Mouse (Mus musculus): ENCODE measurements at regions not wholly inside any gene's neighbourhood (a gene's known extent, or its start where the extent isn't known, plus 50 kb on each side); places are given as distances from the start of the nearest gene placed in this dataset.

DNA sequence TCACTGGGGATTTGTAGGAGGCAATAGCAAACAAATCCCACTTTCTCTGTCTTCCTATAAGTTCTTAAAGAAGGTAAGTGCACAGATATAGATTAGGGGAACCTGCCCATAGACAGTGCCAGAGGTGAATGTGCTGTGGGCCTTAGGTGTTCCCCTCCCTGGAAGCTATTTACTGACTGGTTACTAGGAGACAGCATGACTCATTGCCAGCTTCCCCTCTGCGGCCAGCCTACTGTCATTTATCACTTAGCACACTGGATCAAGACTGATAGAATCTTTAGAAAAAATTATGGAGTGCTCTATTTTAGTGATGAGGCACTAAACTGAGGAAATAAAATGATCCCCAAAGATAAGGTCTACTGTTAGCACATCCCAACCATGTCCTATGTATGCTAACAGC lies 187.3 kb upstream of the Nrp1 start:
- TF ChIP-seq CEBPB (IDR thresholded peaks at IDR 0.05; ENCODE audit: insufficient read depth, poor library complexity, severe bottlenecking) (no peak), SRF (IDR thresholded peaks at IDR 0.05; ENCODE audit: control insufficient read depth, insufficient read length, low read depth) (no peak), TCF3 (IDR thresholded peaks at IDR 0.05; ENCODE audit: insufficient read length, low read depth) (no peak), POLR2AphosphoS2 (IDR thresholded peaks at IDR 0.05; ENCODE audit: insufficient read length, low read depth) (no peak), E2F4 (IDR thresholded peaks at IDR 0.05; ENCODE audit: insufficient read depth) (no peak), POLR2A (IDR thresholded peaks at IDR 0.05; ENCODE audit: insufficient read length, low read depth) (no peak), REST (IDR thresholded peaks at IDR 0.05; ENCODE audit: insufficient read depth, insufficient read length) (no peak), TCF12 (IDR thresholded peaks at IDR 0.05; ENCODE audit: insufficient read depth, poor library complexity, severe bottlenecking) (no peak), MAX (IDR thresholded peaks at IDR 0.05; ENCODE audit: low read depth) (no peak), MYOG (IDR thresholded peaks at IDR 0.05; ENCODE audit: control insufficient read depth in 1 of 3, insufficient read depth in 1 of 3, insufficient read length in 2 of 3, low read depth in 2 of 3) (no peak), MYOD1 (IDR thresholded peaks at IDR 0.05; ENCODE audit: control insufficient read depth in 1 of 3, insufficient read length in 2 of 3, low read depth in 2 of 3) (no peak), USF1 (IDR thresholded peaks at IDR 0.05; ENCODE audit: low read depth) (no peak)
- Histone ChIP-seq H3ac (ENCODE audit: control insufficient read depth, insufficient read length) (no peak overlapping the region), H3K79me2 (ENCODE audit: control insufficient read depth, insufficient read depth) (no peaks in the 10 kb centered on the region), H3K4me2 (ENCODE audit: low read depth) (no peak overlapping the region), H3K36me3 (ENCODE audit: control insufficient read depth, insufficient read depth) (no peaks in the 10 kb centered on the region), H3K4me3 (no peak overlapping the region), H3K27me3 (ENCODE audit: control insufficient read depth, insufficient read depth, insufficient read length) (no peaks in the 10 kb centered on the region)

DNA sequence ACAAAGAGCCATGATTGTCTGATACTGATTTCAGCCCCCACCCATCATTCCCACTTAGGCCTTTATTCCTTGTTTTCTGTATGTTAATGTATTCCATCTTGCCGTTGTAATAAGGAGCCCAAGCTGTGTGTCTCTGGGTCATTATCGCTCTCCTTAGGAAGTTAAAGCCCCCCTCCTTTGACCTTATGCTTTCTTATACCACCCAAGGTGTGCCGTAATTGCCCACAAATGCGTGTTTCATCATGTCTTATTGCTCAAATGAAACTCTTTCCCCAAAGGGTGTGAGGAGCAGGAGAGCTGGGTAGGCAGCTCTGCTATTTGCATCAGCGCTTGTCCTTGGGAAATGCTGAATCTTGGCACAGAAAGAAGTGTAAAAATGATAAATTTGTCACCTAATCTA lies 178.2 kb upstream of the Nrp1 start:
- no peaks in the 10 kb centered on the region for H3K27me3 ChIP-seq (ENCODE audit: control insufficient read depth, insufficient read depth, insufficient read length)
- TF ChIP-seq MYOD1 (IDR thresholded peaks at IDR 0.05; ENCODE audit: control insufficient read depth in 1 of 3, insufficient read length in 2 of 3, low read depth in 2 of 3) (no peak), MYOG (IDR thresholded peaks at IDR 0.05; ENCODE audit: control insufficient read depth in 1 of 3, insufficient read depth in 1 of 3, insufficient read length in 2 of 3, low read depth in 2 of 3) (no peak), TCF12 (IDR thresholded peaks at IDR 0.05; ENCODE audit: insufficient read depth, poor library complexity, severe bottlenecking) (no peak), SRF (IDR thresholded peaks at IDR 0.05; ENCODE audit: control insufficient read depth, insufficient read length, low read depth) (no peak), E2F4 (IDR thresholded peaks at IDR 0.05; ENCODE audit: insufficient read depth) (no peak), MAX (IDR thresholded peaks at IDR 0.05; ENCODE audit: low read depth) (no peak), POLR2A (IDR thresholded peaks at IDR 0.05; ENCODE audit: insufficient read length, low read depth) (no peak), CEBPB (IDR thresholded peaks at IDR 0.05; ENCODE audit: insufficient read depth, poor library complexity, severe bottlenecking) (no peak), REST (IDR thresholded peaks at IDR 0.05; ENCODE audit: insufficient read depth, insufficient read length) (no peak), USF1 (IDR thresholded peaks at IDR 0.05; ENCODE audit: low read depth) (no peak), POLR2AphosphoS2 (IDR thresholded peaks at IDR 0.05; ENCODE audit: insufficient read length, low read depth) (no peak), TCF3 (IDR thresholded peaks at IDR 0.05; ENCODE audit: insufficient read length, low read depth) (no peak)
- H3K4me3 ChIP-seq, result no peak overlapping the region
- no peak overlapping the region for H3K4me2 ChIP-seq (ENCODE audit: low read depth)
- no peaks in the 10 kb centered on the region for H3K36me3 ChIP-seq (ENCODE audit: control insufficient read depth, insufficient read depth)
- no peak overlapping the region for H3ac ChIP-seq (ENCODE audit: control insufficient read depth, insufficient read length)
- H3K79me2 ChIP-seq (ENCODE audit: control insufficient read depth, insufficient read depth), result no peaks in the 10 kb centered on the region

DNA sequence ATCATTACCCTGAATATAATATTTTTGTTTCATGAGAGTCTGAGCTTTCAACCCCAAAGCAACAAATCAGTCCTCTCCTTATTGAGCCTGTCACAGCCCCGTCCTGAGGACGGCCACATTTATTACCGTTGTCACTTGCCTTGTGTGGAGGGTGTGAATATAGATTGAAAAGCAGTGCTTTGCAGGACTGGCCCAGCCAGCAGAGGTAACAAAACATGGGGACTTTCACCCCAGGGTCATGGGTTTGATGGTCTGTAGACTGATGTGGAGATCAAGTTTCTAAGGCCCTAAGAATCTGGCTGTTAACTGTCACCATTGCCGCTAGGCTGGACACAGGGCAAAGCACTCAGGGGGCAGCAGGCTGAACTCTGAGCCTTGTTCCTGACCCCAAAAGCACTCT lies 175.3 kb upstream of the Nrp1 start:
- Histone ChIP-seq H3K27me3 (ENCODE audit: control insufficient read depth, insufficient read depth, insufficient read length) (no peaks in the 10 kb centered on the region), H3K4me2 (ENCODE audit: low read depth) (no peak overlapping the region), H3K4me3 (no peak overlapping the region), H3K79me2 (ENCODE audit: control insufficient read depth, insufficient read depth) (no peaks in the 10 kb centered on the region), H3ac (ENCODE audit: control insufficient read depth, insufficient read length) (no peak overlapping the region), H3K36me3 (ENCODE audit: control insufficient read depth, insufficient read depth) (no peaks in the 10 kb centered on the region)
- TF ChIP-seq MYOD1 (IDR thresholded peaks at IDR 0.05; ENCODE audit: control insufficient read depth in 1 of 3, insufficient read length in 2 of 3, low read depth in 2 of 3) (no peak), SRF (IDR thresholded peaks at IDR 0.05; ENCODE audit: control insufficient read depth, insufficient read length, low read depth) (no peak), MYOG (IDR thresholded peaks at IDR 0.05; ENCODE audit: control insufficient read depth in 1 of 3, insufficient read depth in 1 of 3, insufficient read length in 2 of 3, low read depth in 2 of 3) (no peak), E2F4 (IDR thresholded peaks at IDR 0.05; ENCODE audit: insufficient read depth) (no peak), POLR2A (IDR thresholded peaks at IDR 0.05; ENCODE audit: insufficient read length, low read depth) (no peak), POLR2AphosphoS2 (IDR thresholded peaks at IDR 0.05; ENCODE audit: insufficient read length, low read depth) (no peak), REST (IDR thresholded peaks at IDR 0.05; ENCODE audit: insufficient read depth, insufficient read length) (no peak), MAX (IDR thresholded peaks at IDR 0.05; ENCODE audit: low read depth) (no peak), TCF12 (IDR thresholded peaks at IDR 0.05; ENCODE audit: insufficient read depth, poor library complexity, severe bottlenecking) (no peak), CEBPB (IDR thresholded peaks at IDR 0.05; ENCODE audit: insufficient read depth, poor library complexity, severe bottlenecking) (no peak), TCF3 (IDR thresholded peaks at IDR 0.05; ENCODE audit: insufficient read length, low read depth) (no peak), USF1 (IDR thresholded peaks at IDR 0.05; ENCODE audit: low read depth) (no peak)

DNA sequence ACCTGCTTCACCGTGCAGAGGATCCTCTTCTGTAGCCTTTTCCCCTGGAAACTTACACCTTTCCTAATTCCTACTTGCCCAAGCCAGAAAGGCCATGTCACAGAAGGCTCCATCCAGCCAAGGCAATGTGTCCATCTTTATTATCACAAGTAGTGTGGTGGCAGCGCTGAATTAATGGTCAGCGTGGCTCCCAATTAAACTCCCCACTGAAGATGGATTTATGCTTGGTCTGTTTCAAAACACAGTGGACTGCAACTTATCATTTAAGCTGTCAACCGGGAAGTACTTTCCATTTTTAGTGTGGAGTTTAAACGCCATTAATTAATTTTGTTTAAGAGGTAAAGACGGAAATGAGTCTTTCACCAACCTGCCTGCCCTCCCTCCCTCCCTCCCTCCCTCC lies 170.1 kb upstream of the Nrp1 start:
- Histone ChIP-seq H3K4me2 (ENCODE audit: low read depth) (no peak overlapping the region), H3K36me3 (ENCODE audit: control insufficient read depth, insufficient read depth) (no peaks in the 10 kb centered on the region), H3K79me2 (ENCODE audit: control insufficient read depth, insufficient read depth) (no peaks in the 10 kb centered on the region), H3ac (ENCODE audit: control insufficient read depth, insufficient read length) (no peak overlapping the region), H3K4me3 (no peak overlapping the region), H3K27me3 (ENCODE audit: control insufficient read depth, insufficient read depth, insufficient read length) (no peaks in the 10 kb centered on the region)
- no peak for TF ChIP-seq POLR2AphosphoS2 (IDR thresholded peaks at IDR 0.05; ENCODE audit: insufficient read length, low read depth)
- no peak for TF ChIP-seq TCF3 (IDR thresholded peaks at IDR 0.05; ENCODE audit: insufficient read length, low read depth)
- no peak for TF ChIP-seq REST (IDR thresholded peaks at IDR 0.05; ENCODE audit: insufficient read depth, insufficient read length)
- no peak for TF ChIP-seq MYOD1 (IDR thresholded peaks at IDR 0.05; ENCODE audit: control insufficient read depth in 1 of 3, insufficient read length in 2 of 3, low read depth in 2 of 3)
- no peak for TF ChIP-seq MYOG (IDR thresholded peaks at IDR 0.05; ENCODE audit: control insufficient read depth in 1 of 3, insufficient read depth in 1 of 3, insufficient read length in 2 of 3, low read depth in 2 of 3)
- TF ChIP-seq TCF12 (IDR thresholded peaks at IDR 0.05; ENCODE audit: insufficient read depth, poor library complexity, severe bottlenecking), result no peak
- TF ChIP-seq E2F4 (IDR thresholded peaks at IDR 0.05; ENCODE audit: insufficient read depth), result no peak
- no peak for TF ChIP-seq USF1 (IDR thresholded peaks at IDR 0.05; ENCODE audit: low read depth)
- TF ChIP-seq MAX (IDR thresholded peaks at IDR 0.05; ENCODE audit: low read depth), result no peak
- no peak for TF ChIP-seq POLR2A (IDR thresholded peaks at IDR 0.05; ENCODE audit: insufficient read length, low read depth)
- TF ChIP-seq CEBPB (IDR thresholded peaks at IDR 0.05; ENCODE audit: insufficient read depth, poor library complexity, severe bottlenecking), result no peak
- no peak for TF ChIP-seq SRF (IDR thresholded peaks at IDR 0.05; ENCODE audit: control insufficient read depth, insufficient read length, low read depth)

All from myocyte (in vitro differentiated cells).